11 mouse cellular contexts compared by ENCODE assay signal in the genomic region with DNA sequence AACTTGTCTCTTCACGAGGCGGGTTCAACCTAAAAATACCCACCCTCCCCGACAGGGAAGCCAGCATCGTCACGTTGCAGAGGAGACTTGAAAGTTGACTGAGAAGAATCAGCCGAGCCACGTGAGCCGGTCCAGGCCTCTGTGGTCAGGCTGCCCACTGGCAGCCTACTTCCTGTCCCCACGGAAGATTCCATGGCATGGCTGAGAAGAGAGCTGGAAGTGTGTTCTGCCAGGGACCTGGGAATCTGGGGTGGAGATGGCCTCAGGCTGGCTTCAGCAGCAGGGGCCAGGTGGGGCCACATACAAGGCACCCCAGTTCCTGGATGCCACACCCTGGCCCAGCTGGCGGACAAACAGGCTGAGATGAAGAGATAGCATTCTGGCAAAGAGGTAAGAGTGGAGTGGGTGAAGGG. TPM values are rescaled to one million over a fixed set of nuclear protein-coding genes. Genes with fewer than 3 reads are reported as not detected.
A peak's percentile ranks its signal among the peaks of the same experiment; 100 is the strongest.
DNase-seq lines count a peak whose midpoint lies in the region; ATAC-seq and TF ChIP-seq lines count a peak whose summit lies in the region.
"Had no signal": no experiment of that assay in that cellular context is flagged by ENCODE, and none has a peak within 500 bp of the region (broad histone marks: within the 10 kb centered on the region; RNA-seq: fewer than 3 reads in every experiment).

No protein-coding gene starts in this region.

- 48% methylated on average over 10 of the region's 10 CpGs for WGBS in heart, embryonic 11.5 days (ENCODE audit: insufficient replicate concordance)
- WGBS in limb, embryonic 10.5 days: 79% methylated on average over 10 of the region's 10 CpGs
- 84% methylated on average over 10 of the region's 10 CpGs for WGBS in midbrain, embryonic 13.5 days

- no peak for TF ChIP-seq CTCF in C2C12 (IDR thresholded peaks at IDR 0.05; ENCODE audit: control insufficient read depth, insufficient read depth, insufficient read length)
- no peak for TF ChIP-seq CTCF in embryonic fibroblast, embryonic 13.5 days (IDR thresholded peaks at IDR 0.05; ENCODE audit: borderline replicate concordance, insufficient read depth, low read length)

- H3K27me3 ChIP-seq in heart, embryonic 11.5 days (ENCODE audit: control insufficient read depth, insufficient read depth, low read length): no peaks in the 10 kb centered on the region
- peaks cover 4% of the 10 kb centered on the region for H3K27me3 ChIP-seq in C2C12 (ENCODE audit: control insufficient read depth, insufficient read depth, insufficient read length)
- H3K27me3 ChIP-seq in limb, embryonic 10.5 days (ENCODE audit: low read depth, poor library complexity, severe bottlenecking): peaks cover 7% of the 10 kb centered on the region; the same call in 1 of the 2 replicates
- no peaks in the 10 kb centered on the region for H3K27me3 ChIP-seq in midbrain, embryonic 13.5 days

- peak; percentile 56 to 67 for DNase-seq in heart, adult 18-20 months
- peak; percentile 26 for DNase-seq in lung, postnatal 14 days
- DNase-seq in ovary, adult 18-20 months (ENCODE audit: low spot score): no peak
- DNase-seq in limb, embryonic 10.5 days (ENCODE audit: low spot score): no peak
- DNase-seq: retina, postnatal 1 day had no signal

- H3K27ac ChIP-seq in heart, embryonic 11.5 days (ENCODE audit: low read depth, low read length): no peak overlapping the region
- peak overlapping the region; percentile 84; the same call in 1 of the 2 replicates for H3K27ac ChIP-seq in embryonic fibroblast, embryonic 13.5 days (ENCODE audit: insufficient read depth, low read length)
- H3K27ac ChIP-seq in limb, embryonic 10.5 days: no peak overlapping the region
- H3K27ac ChIP-seq in midbrain, embryonic 13.5 days: no peak overlapping the region

- no peak overlapping the region for H3ac ChIP-seq in C2C12 (ENCODE audit: control insufficient read depth, insufficient read length, low read depth)

- TF ChIP-seq POLR2A in embryonic fibroblast, embryonic 13.5 days (IDR thresholded peaks at IDR 0.05; ENCODE audit: low read depth, low read length): no peak

- no peak overlapping the region for H3K9ac ChIP-seq in heart, embryonic 11.5 days (ENCODE audit: low read depth, low read length)
- H3K9ac ChIP-seq in midbrain, embryonic 13.5 days (replicated peaks): no peak overlapping the region

- no peaks in the 10 kb centered on the region for H3K79me3 ChIP-seq in C2C12 (ENCODE audit: low read depth)

- no peaks in the 10 kb centered on the region for H3K9me3 ChIP-seq in heart, embryonic 11.5 days (replicated peaks; ENCODE audit: control insufficient read depth, low read length)
- H3K9me3 ChIP-seq in limb, embryonic 10.5 days (replicated peaks): no peaks in the 10 kb centered on the region
- no peaks in the 10 kb centered on the region for H3K9me3 ChIP-seq in midbrain, embryonic 13.5 days

- H3K4me2 ChIP-seq in heart, embryonic 11.5 days: no peak overlapping the region
- no peak overlapping the region for H3K4me2 ChIP-seq in midbrain, embryonic 13.5 days (replicated peaks)

- no peak overlapping the region for H3K4me3 ChIP-seq in heart, embryonic 11.5 days (ENCODE audit: low read depth, low read length)
- H3K4me3 ChIP-seq in C2C12 (ENCODE audit: insufficient read depth, poor library complexity, severe bottlenecking): no peak overlapping the region
- H3K4me3 ChIP-seq in embryonic fibroblast, embryonic 13.5 days (ENCODE audit: insufficient read depth, low read length): no peak overlapping the region
- H3K4me3 ChIP-seq in limb, embryonic 10.5 days: no peak overlapping the region
- H3K4me3 ChIP-seq in midbrain, embryonic 13.5 days (replicated peaks): no peak overlapping the region

- H3K36me3 ChIP-seq in heart, embryonic 11.5 days (ENCODE audit: control insufficient read depth, insufficient read depth, low read length): no peaks in the 10 kb centered on the region
- H3K36me3 ChIP-seq in C2C12 (ENCODE audit: control insufficient read depth, insufficient read depth): no peaks in the 10 kb centered on the region
- no peaks in the 10 kb centered on the region for H3K36me3 ChIP-seq in limb, embryonic 10.5 days
- H3K36me3 ChIP-seq in midbrain, embryonic 13.5 days: no peaks in the 10 kb centered on the region

- no peaks in the 10 kb centered on the region for H3K79me2 ChIP-seq in C2C12 (ENCODE audit: control insufficient read depth, insufficient read depth)

- peaks cover 34% of the 10 kb centered on the region for H3K4me1 ChIP-seq in heart, embryonic 11.5 days (ENCODE audit: control insufficient read depth, insufficient read depth, low read length)
- peaks cover 24% of the 10 kb centered on the region for H3K4me1 ChIP-seq in embryonic fibroblast, embryonic 13.5 days (ENCODE audit: control insufficient read depth, insufficient read depth, low read length)
- peaks cover 25% of the 10 kb centered on the region for H3K4me1 ChIP-seq in limb, embryonic 10.5 days
- H3K4me1 ChIP-seq in midbrain, embryonic 13.5 days (replicated peaks): peaks cover 64% of the 10 kb centered on the region

- no peak for ATAC-seq in heart, embryonic 11.5 days (replicated peaks; ENCODE audit: insufficient number of reproducible peaks, low FRiP score, low TSS enrichment)
- ATAC-seq in midbrain, embryonic 13.5 days: no peak

TF ChIP-seq in C2C12, 6 proteins besides CTCF, POLR2A, EP300 and RAD21:
- peak; percentile 8 for TF ChIP-seq USF1 (IDR thresholded peaks at IDR 0.05; ENCODE audit: low read depth)
- no peak for TF ChIP-seq FOSL1 (IDR thresholded peaks at IDR 0.05; ENCODE audit: insufficient read depth, low read length, poor library complexity, severe bottlenecking)

RNA-seq across cellular contexts. Expression of gene Osbpl2, which starts 3.0 kb away (rescaled TPM):
- 10 to 100 TPM; 32.9 to 36.0 TPM for total RNA-seq in heart, adult 18-20 months (2021)
- 33.4 and 36.1 TPM in 2 replicates for polyA plus RNA-seq in heart, embryonic 11.5 days (2014; fragmentation: Nextera tagmentation; extraction: Ambion mirVana)
- polyA plus RNA-seq in C2C12 (2012; fragmentation: generic; extraction: Trizol): 9.2 TPM
- 34.0 and 39.3 TPM in 2 replicates for polyA plus RNA-seq in embryonic fibroblast, embryonic 13.5 days (2011; ENCODE audit: insufficient read length, low read depth, missing spikeins)
- 18.5 and 25.6 TPM in 2 replicates for polyA plus RNA-seq in limb, embryonic 10.5 days (2016; fragmentation: Nextera tagmentation; extraction: Ambion mirVana)
- polyA plus RNA-seq in midbrain, embryonic 13.5 days (2015; fragmentation: Nextera tagmentation; extraction: Ambion mirVana): 60.6 and 66.1 TPM in 2 replicates

RNA-seq across cellular contexts. Expression of gene Hrh3, which starts 11.8 kb away (rescaled TPM):
- not detected for total RNA-seq in heart, adult 18-20 months (2021)
- polyA plus RNA-seq in heart, embryonic 11.5 days (2014; fragmentation: Nextera tagmentation; extraction: Ambion mirVana): not detected in 2 replicates
- polyA plus RNA-seq in C2C12 (2012; fragmentation: generic; extraction: Trizol): not detected
- polyA plus RNA-seq in embryonic fibroblast, embryonic 13.5 days (2011; ENCODE audit: insufficient read length, low read depth, missing spikeins): not detected in 2 replicates
- polyA plus RNA-seq in limb, embryonic 10.5 days (2016; fragmentation: Nextera tagmentation; extraction: Ambion mirVana): not detected in 2 replicates
- 4.4 and 5.1 TPM in 2 replicates for polyA plus RNA-seq in midbrain, embryonic 13.5 days (2015; fragmentation: Nextera tagmentation; extraction: Ambion mirVana)
- total RNA-seq: monocyte, adult 5-6 weeks had no signal
- polyA plus RNA-seq: liver, embryonic 16.5 days had no signal

RNA-seq across cellular contexts. Expression of gene Mtg2, which starts 45.7 kb away (rescaled TPM):
- total RNA-seq in heart, adult 18-20 months (2021): 10 to 100 TPM; 27.3 to 31.7 TPM
- polyA plus RNA-seq in heart, embryonic 11.5 days (2014; fragmentation: Nextera tagmentation; extraction: Ambion mirVana): 24.6 and 27.3 TPM in 2 replicates
- polyA plus RNA-seq in C2C12 (2012; fragmentation: generic; extraction: Trizol): 18.0 TPM
- 11.4 and 15.2 TPM in 2 replicates for polyA plus RNA-seq in embryonic fibroblast, embryonic 13.5 days (2011; ENCODE audit: insufficient read length, low read depth, missing spikeins)
- polyA plus RNA-seq in limb, embryonic 10.5 days (2016; fragmentation: Nextera tagmentation; extraction: Ambion mirVana): 32.1 and 33.1 TPM in 2 replicates
- polyA plus RNA-seq in midbrain, embryonic 13.5 days (2015; fragmentation: Nextera tagmentation; extraction: Ambion mirVana): 37.1 and 37.3 TPM in 2 replicates

RNA-seq across cellular contexts. Expression of gene Adrm1, which starts 55.2 kb away (rescaled TPM):
- total RNA-seq in heart, adult 18-20 months (2021): 10 to 100 TPM; 84.0 to 86.8 TPM
- 121 and 126 TPM in 2 replicates for polyA plus RNA-seq in heart, embryonic 11.5 days (2014; fragmentation: Nextera tagmentation; extraction: Ambion mirVana)
- polyA plus RNA-seq in C2C12 (2012; fragmentation: generic; extraction: Trizol): 204 TPM
- polyA plus RNA-seq in embryonic fibroblast, embryonic 13.5 days (2011; ENCODE audit: insufficient read length, low read depth, missing spikeins): 44.5 and 53.3 TPM in 2 replicates
- polyA plus RNA-seq in limb, embryonic 10.5 days (2016; fragmentation: Nextera tagmentation; extraction: Ambion mirVana): 264 and 295 TPM in 2 replicates
- 213 TPM in 2 replicates for polyA plus RNA-seq in midbrain, embryonic 13.5 days (2015; fragmentation: Nextera tagmentation; extraction: Ambion mirVana)

Comparison
In these comparisons a context has a peak if more than half of its experiments do, and no peak if none do; other contexts are left out.
1. DNase-seq: peak in heart, adult 18-20 months (2 of 2) and lung, postnatal 14 days (single experiment); none in ovary, adult 18-20 months (single experiment) and limb, embryonic 10.5 days (single experiment).